Mouse (Mus musculus) small intestine, adult 2 months (tissue): ENCODE data around the gene Nagk. TPM values are rescaled to one million over a fixed set of nuclear protein-coding genes. Genes with fewer than 3 reads are reported as not detected.

ENCODE experiments used
- H3K27ac ChIP-seq: fragments of 200-500 bp; 2 replicates; pipeline ENCODE4 v1.5.1; 2012; ENCODE audit warnings: low read depth, low read length, control low read depth, inconsistent platforms; ENCODE audit not compliant: insufficient read depth
- H3K27me3 ChIP-seq: fragments of 200-500 bp; 2 replicates; pipeline ENCODE4 v1.6.1; 2012; ENCODE audit warnings: mild to moderate bottlenecking, moderate library complexity, low read length, inconsistent platforms; ENCODE audit not compliant: control insufficient read depth, insufficient read depth
- H3K36me3 ChIP-seq: fragments of 200-500 bp; 2 replicates; pipeline ENCODE4 v1.6.1; 2012; ENCODE audit warnings: mild to moderate bottlenecking, low read length, control low read depth, inconsistent platforms; ENCODE audit not compliant: control insufficient read depth, insufficient read depth
- H3K4me1 ChIP-seq: fragments of 200-500 bp; 2 replicates; pipeline ENCODE4 v1.6.1; 2012; ENCODE audit warnings: low read length, inconsistent platforms, mixed read lengths; ENCODE audit not compliant: control insufficient read depth, insufficient read depth, insufficient read length
- H3K4me3 ChIP-seq: fragments of 200-500 bp; 2 replicates; pipeline ENCODE4 v1.5.1; 2012; ENCODE audit warnings: low read depth, mild to moderate bottlenecking, control low read depth, inconsistent platforms, low read length, moderate library complexity
- CTCF ChIP-seq: fragments of 200-500 bp; IDR thresholded peaks from 2 replicates; pipeline ENCODE4 v1.5.1; 2012; ENCODE audit warnings: low read depth, mild to moderate bottlenecking, control low read depth, inconsistent platforms, low read length, moderate library complexity, mixed read lengths; ENCODE audit not compliant: insufficient replicate concordance, insufficient read length; ENCODE audit errors: extremely low read depth
- POLR2A ChIP-seq: fragments of 200-500 bp; IDR thresholded peaks from 2 replicates; pipeline ENCODE4 v1.6.1; 2012; ENCODE audit warnings: low read depth, mild to moderate bottlenecking, control low read depth, inconsistent platforms, low read length, moderate library complexity
- WGBS: fragments of 180-500 bp; shearing (Covaris S2); methylation state at CpG from one replicate; pipeline ENCODE4 v1.1.7; 2018; 5-methylcytosine and 5-hydroxymethylcytosine counted together
- polyA plus RNA-seq: library from polyadenylated mRNA; depleted of rRNA; stranded (reverse); fragments of >200 nt; gene quantifications from 2 replicates; pipeline ENCODE4 v1.2.3, GENCODE M21; 2012

The Nagk gene
- polyA plus RNA-seq, 1 experiment = 25.8 TPM

- WGBS = 68% methylated on average over 3 of the region's 3 CpGs
- H3K4me3 ChIP-seq = no peak overlapping the region
- H3K36me3 ChIP-seq = peaks cover 23% of the 10 kb centered on the region
- TF ChIP-seq POLR2A (no peak), CTCF (no peak)
- H3K27ac ChIP-seq = no peak overlapping the region
- peaks cover 9% of the 10 kb centered on the region for H3K4me1 ChIP-seq
- no peaks in the 10 kb centered on the region; the same call in 1 of the 2 replicates for H3K27me3 ChIP-seq
Observed at GRCm38 (mm10) chr6:83766982-83767381, 27.8 kb upstream of the Nagk start.

DNA sequence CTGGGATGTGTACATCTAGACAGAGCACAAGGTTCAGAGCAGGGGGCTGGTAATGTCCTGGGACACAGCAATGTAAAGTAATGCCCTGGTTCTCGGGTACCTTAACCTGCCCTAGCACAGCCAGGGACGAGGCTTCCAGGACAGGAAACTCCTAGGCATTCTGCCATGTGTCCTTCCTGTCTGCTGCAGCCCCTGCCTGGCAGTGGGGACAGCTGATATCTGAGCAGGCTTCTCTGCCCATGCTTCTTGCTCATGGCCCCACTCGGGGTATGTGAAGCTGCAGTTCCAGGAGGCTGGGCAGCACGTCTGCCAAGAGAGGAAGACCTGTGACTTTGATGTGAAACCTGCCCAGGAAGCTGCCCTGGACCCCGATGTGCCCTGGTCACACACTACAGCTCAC is 26.3 kb upstream of the Nagk start:
- 56% methylated on average over 5 of the region's 5 CpGs for WGBS
- Histone ChIP-seq H3K4me3 (no peak overlapping the region), H3K4me1 (peaks cover 3% of the 10 kb centered on the region; the same call in 1 of the 2 replicates), H3K36me3 (peaks cover 29% of the 10 kb centered on the region), H3K27ac (no peak overlapping the region), H3K27me3 (no peaks in the 10 kb centered on the region)
- TF ChIP-seq POLR2A (no peak), CTCF (no peak)

GRCm38 (mm10) chr6:83774126-83774525 is 20.7 kb upstream of the Nagk start:
- 23% methylated on average over 9 of the region's 9 CpGs for WGBS
- peak overlapping the region; percentile 78 for H3K27ac ChIP-seq

DNA sequence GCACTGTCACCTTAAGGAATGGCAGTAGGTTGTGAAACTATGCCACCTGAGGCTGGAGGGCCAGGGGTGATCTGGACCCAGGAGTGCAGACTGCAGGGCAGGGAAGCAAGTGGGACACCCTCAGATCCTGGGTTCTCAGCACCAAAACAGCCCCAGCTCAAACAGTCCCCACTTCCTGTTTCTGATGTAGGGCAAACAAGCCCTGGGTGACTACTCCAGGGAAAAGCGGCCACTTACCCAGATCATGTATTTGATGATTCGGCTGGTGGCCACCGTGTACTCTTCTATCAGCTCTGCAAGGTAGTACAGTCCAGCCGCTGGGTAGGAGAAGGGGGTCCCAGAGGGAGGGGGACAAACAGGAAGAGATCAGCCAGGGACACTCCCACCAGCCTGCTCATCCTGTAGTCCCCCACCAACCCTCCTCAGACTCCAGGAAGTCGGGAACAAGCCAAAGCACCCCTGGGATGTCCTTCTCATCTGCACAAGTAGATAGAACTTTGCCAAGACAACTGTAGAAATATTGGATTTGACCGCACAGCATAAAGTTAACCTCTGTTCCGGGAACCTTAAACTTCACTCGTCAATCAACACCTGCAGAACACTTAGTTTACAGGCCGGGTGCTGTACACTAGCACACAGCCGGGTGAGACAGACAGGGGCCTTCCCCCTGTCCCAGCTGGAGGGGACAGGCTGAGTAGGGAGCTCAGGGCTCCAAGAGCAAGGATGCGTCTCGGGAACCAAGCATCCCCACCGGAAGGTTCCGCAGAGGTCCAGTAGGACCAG is 19.8 kb upstream of the Nagk start:
- TF ChIP-seq POLR2A (no peak), CTCF (no peak)
- H3K4me1 ChIP-seq = peaks cover 5% of the 10 kb centered on the region; the same call in 1 of the 2 replicates
- WGBS = 0% methylated on average over 14 of the region's 14 CpGs
- H3K36me3 ChIP-seq = peaks cover 14% of the 10 kb centered on the region
- peak overlapping the region; percentile 78 for H3K27ac ChIP-seq
- peak overlapping the region; percentile 94 for H3K4me3 ChIP-seq
- H3K27me3 ChIP-seq = no peaks in the 10 kb centered on the region

More at GRCm38 (mm10) chr6:83774126-83774525, 20.7 kb upstream of the Nagk start:
- TF ChIP-seq POLR2A (no peak), CTCF (no peak)
- peak overlapping the region; percentile 94; the same call in 1 of the 2 replicates for H3K4me3 ChIP-seq
- H3K27me3 ChIP-seq = no peaks in the 10 kb centered on the region
- peaks cover 21% of the 10 kb centered on the region for H3K36me3 ChIP-seq
- peaks cover 5% of the 10 kb centered on the region; the same call in 1 of the 2 replicates for H3K4me1 ChIP-seq

DNA sequence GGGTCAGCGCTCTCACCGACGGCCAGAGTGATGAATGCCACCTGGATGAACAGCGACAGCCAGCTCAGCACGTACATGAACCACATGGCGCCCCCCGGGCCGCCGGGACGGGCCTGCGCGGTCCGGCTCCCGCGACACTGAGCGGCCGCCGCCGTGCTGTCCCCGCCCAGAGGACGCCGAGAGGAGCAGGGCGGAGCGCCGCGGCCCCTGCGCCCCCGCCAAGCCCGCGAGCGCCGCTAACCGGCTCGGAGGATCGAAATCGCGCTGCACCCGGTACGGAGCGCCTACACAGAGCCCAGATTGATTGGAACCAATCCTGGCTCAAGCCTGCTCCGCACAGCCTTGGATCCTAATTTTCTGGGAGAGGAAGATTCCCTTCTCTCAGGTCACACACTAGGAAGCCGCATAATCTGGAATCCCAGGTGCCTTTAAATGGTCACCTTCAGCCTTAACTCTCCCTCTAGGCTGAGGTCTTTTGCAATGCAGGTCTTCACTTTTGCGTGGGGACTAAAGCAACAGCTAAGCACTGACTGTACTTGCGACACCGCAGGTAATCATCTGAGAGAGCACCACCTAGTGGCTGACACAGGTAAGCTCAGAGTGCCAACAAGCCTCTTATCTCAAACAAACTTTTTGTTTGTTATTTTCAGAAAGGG is 19.0 kb upstream of the Nagk start, which contains the start of gene Tex261:
TSS of gene Tex261 (minus strand) at position 176 of the 656 bp plus-strand sequence.
- H3K27me3 ChIP-seq = no peaks in the 10 kb centered on the region
- under 1% methylated on average over 45 of the region's 45 CpGs for WGBS
- H3K4me1 ChIP-seq = peaks cover 5% of the 10 kb centered on the region; the same call in 1 of the 2 replicates
- peaks cover 13% of the 10 kb centered on the region for H3K36me3 ChIP-seq
- peak within 1 kb of the TSS; percentile 94 for H3K4me3 ChIP-seq
- H3K27ac ChIP-seq = peak within 1 kb of the TSS; percentile 93
- peak; percentile 84 for TF ChIP-seq CTCF
- TF ChIP-seq POLR2A = peak; percentile 79

GRCm38 (mm10) chr6:83778306-83778705 is 16.5 kb upstream of the Nagk start:
- no peak overlapping the region for H3K27ac ChIP-seq
- H3K36me3 ChIP-seq = peaks cover 1% of the 10 kb centered on the region
- H3K27me3 ChIP-seq = no peaks in the 10 kb centered on the region
- TF ChIP-seq CTCF (no peak), POLR2A (no peak)
- H3K4me1 ChIP-seq = peaks cover 5% of the 10 kb centered on the region; the same call in 1 of the 2 replicates
- H3K4me3 ChIP-seq = no peak overlapping the region
- 89% methylated on average over 7 of the region's 7 CpGs for WGBS

GRCm38 (mm10) chr6:83779026-83779425 is 15.8 kb upstream of the Nagk start:
- peaks cover 5% of the 10 kb centered on the region; the same call in 1 of the 2 replicates for H3K4me1 ChIP-seq
- H3K27ac ChIP-seq = no peak overlapping the region
- TF ChIP-seq CTCF = peak; percentile 77; the same call in 1 of the 2 replicates
- TF ChIP-seq POLR2A = no peak
- WGBS = 6% methylated on average over 5 of the region's 5 CpGs
- no peak overlapping the region for H3K4me3 ChIP-seq
- no peaks in the 10 kb centered on the region for H3K27me3 ChIP-seq
- no peaks in the 10 kb centered on the region for H3K36me3 ChIP-seq
